Mouse (Mus musculus) adrenal gland, adult 18-20 months (tissue): ENCODE results near the gene Mesp1. TPM values are rescaled to one million over a fixed set of nuclear protein-coding genes. Genes with fewer than 3 reads are reported as not detected.
"Not testable (repeated sequence)": the region's sequence is repeated elsewhere in the genome, so short reads cannot be mapped to it uniquely, and the experiment has no call there.

ENCODE experiments used
- DNase-seq, 2 experiments: peaks; one replicate each; pipeline ENCODE4 v3.0.0; 2021 to 2022; ENCODE audit warnings: low spot score in 2 of 2
- total RNA-seq, 2 experiments: library from RNA; stranded (reverse); gene quantifications; 1 replicate in 1 of 2; 2 replicates in 1 of 2; pipeline ENCODE4 v1.2.3; 2021

Gene Mesp1
- total RNA-seq, 2 experiments from 2014 or later, result not detected

GRCm38 (mm10) chr7:79792635-79793421 is 760 bp downstream of the Mesp1 start:
- peak; percentile 51 to 60 for DNase-seq

GRCm38 (mm10) chr7:79789812-79790211 is 3.8 kb downstream of the Mesp1 start:
- DNase-seq, result not testable (repeated sequence)

- DNase-seq, result peak; percentile 70 to 74
Measured at GRCm38 (mm10) chr7:79786295-79786694, 7.3 kb downstream of the Mesp1 start.

GRCm38 (mm10) chr7:79782516-79782855 is 11.1 kb downstream of the Mesp1 start:
- DNase-seq, result no peak

GRCm38 (mm10) chr7:79781826-79782515 is 11.6 kb downstream of the Mesp1 start:
- DNase-seq, result no peak

DNA sequence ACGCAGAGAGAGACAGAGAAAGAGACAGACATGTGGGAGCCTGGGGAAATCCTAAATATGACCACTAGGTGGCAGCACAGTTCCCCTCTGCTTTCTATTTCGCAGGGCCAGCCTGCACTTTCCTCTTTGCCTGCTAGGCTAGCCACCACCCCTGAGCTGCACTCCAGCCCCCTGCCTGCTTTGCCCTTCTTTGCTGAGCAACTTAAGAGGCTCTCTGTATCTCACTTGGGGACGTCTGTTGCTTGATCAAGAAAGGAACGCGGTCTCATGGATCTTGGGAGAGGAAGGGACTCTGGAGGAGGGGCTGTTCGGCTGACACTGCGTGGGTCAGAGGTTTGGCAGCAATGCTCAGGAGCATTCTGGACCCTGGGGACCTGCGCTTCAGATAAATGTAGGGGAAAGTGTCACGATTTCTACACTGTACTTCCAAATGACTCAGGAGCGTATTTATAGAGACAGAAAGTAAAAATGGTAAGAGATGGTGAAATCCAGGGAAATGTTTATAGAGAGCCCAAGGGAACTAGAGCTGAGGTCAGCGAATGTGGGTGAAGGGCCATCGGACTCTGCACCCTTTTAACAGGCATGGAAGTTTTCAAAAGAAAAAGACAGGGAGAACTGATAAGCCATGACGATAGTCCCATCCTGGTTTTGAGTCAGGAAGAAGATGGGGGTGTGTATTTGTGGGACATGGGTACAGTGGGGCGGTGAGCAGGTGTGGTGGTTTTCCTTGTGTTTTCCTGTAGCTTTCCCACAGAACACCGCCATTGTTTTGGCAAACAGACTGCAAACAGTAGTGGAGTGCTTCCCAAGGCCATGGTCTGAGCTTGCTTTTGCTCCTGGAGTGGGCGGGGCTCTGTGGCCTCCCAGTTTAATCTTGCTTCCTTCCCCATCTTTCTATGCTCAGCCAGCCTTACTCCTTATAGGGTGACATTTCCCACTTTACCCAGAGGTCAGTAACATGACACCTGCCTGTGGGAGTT is 12.7 kb downstream of the Mesp1 start:
- peak; percentile 71 to 80 for DNase-seq

DNA sequence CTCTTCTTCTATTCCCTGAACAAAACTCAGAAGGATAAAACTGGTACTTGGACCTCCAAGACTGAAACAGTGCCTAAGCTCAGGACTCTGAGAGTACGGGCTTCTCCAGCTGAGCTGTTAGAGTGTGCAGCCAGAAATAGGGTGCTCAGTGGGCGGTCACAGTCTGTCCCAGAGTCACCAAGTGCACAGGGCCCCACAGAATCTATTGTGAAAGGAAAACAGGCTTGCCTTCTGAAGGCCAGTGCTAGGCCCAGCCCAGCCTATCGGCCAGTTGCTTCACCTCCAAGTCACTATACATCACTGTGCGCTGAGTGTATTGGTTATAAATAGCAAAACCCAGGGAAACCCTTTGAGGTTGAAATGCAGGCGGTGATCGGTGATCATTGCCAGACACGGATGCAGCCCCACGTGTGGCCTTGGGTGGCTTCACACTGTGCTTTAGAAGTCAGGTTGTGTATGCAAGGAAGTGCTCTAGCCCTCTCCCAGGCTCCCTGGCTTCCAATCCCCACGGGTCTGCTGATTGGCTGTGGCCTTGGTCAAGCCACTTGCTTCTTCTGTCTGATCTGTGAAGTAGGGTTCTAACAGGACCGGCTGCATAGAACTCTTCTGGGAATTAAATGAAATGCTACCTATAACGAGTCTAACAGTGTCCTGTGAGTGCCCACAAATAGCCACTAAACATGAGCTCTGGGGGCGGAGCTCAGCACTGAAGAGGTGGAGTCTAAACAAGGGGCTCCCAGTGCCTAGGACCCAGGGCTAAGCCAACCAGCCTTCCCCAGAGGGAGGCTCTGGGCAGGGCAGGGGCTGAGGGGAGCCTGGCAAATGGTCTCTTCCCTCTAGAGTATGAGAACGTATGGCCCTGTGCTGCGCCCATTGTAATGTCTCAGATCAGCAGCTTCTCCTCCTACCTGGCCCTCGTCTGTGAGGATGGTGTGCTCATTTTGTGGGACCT is 21.8 kb downstream of the Mesp1 start:
- no peak for DNase-seq

GRCm38 (mm10) chr7:79769664-79770063 is 23.9 kb downstream of the Mesp1 start:
- no peak for DNase-seq

- no peak for DNase-seq
Measured at GRCm38 (mm10) chr7:79765991-79766390, 27.6 kb downstream of the Mesp1 start.

- DNase-seq, result no peak
Measured at GRCm38 (mm10) chr7:79762106-79762505, 31.5 kb downstream of the Mesp1 start.

- no peak for DNase-seq
Measured at GRCm38 (mm10) chr7:79761124-79761876, 32.3 kb downstream of the Mesp1 start.

- DNase-seq, result no peak
Measured at GRCm38 (mm10) chr7:79759766-79760165, 33.8 kb downstream of the Mesp1 start.

DNA sequence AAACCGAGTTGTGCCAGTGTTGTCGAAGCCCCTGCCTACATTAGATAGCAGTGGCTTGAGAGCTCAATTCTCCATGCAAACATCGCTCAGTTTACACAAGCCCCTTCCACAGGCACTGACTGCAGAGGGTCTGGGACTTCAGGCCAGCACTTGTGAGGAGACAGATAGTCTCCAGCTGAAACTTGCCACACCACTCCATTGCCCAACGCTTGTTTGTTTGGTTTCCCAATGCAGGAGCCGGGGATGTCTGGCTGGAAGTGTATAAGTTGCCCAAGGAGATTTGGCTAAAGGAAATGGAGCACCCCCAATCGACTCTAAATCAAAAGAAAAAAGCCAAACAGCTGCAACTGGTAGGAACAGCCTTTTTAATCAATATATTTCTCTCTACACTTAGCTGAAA is 35.4 kb downstream of the Mesp1 start:
- DNase-seq, result no peak

- DNase-seq, result no peak
Measured at GRCm38 (mm10) chr7:79756334-79756733, 37.3 kb downstream of the Mesp1 start.

DNA sequence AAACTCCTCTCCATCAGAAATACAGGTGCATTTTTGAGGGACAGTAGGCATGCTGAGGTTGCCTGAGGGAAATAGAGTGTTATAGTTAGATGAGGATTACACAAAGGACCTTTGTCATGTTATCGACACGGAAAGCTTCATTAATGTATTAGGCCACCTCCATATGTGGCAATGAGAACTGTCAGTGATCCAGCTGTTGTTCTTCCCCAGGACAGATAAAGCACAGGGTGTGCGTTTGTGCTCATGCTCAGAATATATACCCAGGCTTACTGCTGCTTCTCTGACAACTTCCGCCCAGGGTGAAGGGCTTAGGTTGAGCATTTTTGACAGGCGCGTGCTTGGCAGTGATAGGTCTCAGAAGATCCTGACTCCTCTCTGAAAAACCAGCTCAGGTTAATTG is 44.1 kb downstream of the Mesp1 start:
- DNase-seq, result no peak

DNA sequence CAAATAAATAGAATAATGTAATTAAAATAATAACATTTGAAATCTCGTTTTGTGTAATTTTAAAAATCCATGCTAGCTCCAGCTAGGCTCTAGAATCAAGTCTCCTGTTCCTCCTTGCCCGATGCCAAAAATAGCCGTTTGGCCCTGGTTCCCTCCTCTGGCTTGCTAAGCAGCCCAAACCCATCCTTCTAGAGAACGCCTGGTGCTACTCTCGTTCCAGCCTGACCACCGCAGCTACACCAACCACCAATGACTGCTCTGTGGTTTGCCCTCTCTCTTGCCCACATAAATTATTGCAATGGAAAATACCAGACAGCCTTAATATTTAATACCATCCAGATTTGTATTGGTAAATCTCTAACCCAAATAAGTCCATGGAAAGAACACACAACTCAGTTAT is 45.9 kb downstream of the Mesp1 start:
- no peak for DNase-seq

- no peak for DNase-seq
Measured at GRCm38 (mm10) chr7:79744585-79744984, 49.0 kb downstream of the Mesp1 start.

DNA sequence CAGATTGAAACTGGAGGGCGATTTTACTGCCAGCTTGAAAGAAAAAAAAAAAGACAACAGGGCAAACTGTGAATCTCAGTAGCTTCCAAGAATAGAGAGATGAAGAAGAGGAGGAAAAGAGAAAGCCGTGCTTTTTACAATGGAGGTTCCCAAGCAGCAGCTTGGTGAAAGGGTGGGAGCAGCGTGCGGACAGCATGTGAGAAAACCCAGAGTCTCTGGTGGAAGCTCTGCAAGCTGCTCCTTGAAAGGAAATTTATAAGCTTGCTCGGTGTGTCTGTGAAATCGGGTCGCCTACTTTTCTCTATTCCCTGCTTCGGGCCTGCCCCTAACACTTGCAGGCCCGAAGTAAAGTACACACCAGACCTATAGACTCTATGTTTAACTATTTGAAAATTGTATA is 49.5 kb downstream of the Mesp1 start:
- no peak for DNase-seq
